Mouse (Mus musculus): ENCODE data around the gene Alox12b.

- no peak for TF ChIP-seq CTCF (IDR thresholded peaks at IDR 0.05; ENCODE audit: low read depth, low read length)
- no peak for TF ChIP-seq POLR2A (IDR thresholded peaks at IDR 0.05; ENCODE audit: extremely low read depth, insufficient read depth, low read length)
Observed at GRCm38 (mm10) chr11:69126706-69127095, 30.1 kb upstream of the Alox12b start.
